Mouse (Mus musculus) spleen, adult 18-20 months (tissue): ENCODE results near the gene Olfr720.

Experiments
- DNase-seq, 2 experiments: peaks; one replicate each; pipeline ENCODE4 v3.0.0; 2022; ENCODE audit warnings: mixed read lengths in 2 of 2

Gene Olfr720

DNA sequence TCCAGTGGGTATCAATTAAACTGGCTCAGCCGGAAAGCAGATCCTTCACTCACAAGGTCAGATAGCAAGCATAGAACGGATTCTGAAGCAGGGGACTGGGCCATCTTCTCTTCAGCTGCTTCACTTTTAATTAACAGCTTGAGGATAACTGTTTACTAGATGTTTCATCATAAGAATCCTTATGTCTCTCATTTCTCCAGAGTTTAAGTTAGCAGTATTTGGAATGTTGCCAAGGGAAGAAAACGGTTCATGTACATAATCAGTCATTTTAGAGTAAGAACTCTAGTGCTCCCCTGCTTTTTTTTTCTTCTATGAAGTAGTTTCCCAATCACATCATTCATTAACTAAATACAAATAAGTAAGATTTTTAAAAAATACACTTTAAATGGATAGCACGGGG is at the start of gene Olfr720:
Olfr720 (minus strand) TSS at position 101 of the 400 bp plus-strand sequence.
- DNase-seq: no peak
